Mouse (Mus musculus): ENCODE measurements at regions not wholly inside any gene's neighbourhood (a gene's known extent, or its start where the extent isn't known, plus 50 kb on each side); places are given as distances from the start of the nearest gene placed in this dataset.

DNA sequence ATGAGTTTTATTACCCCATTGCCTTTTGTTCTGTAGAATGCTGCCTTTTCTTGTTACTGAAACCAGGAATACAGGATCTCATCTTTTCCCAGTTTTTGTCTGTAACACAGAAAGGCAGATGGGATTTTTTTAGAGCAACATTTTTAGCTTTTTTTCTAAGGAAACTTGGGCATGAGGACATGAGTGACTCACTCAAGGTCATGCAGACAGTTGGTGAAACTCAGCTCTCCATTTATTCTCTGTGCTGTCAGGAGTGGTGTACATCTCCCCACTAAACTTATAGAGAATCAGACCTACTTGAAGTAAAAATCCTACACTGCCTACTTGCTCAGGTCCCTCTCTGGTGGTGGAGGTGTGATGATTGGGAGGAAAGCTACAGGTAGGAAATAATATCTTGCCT is 459.9 kb downstream of the Bcl11a start:
- no peak for DNase-seq (ENCODE audit: low spot score)

- no peak for DNase-seq (ENCODE audit: low spot score)
Observed at GRCm38 (mm10) chr11:24569655-24570054, 491.8 kb downstream of the Bcl11a start.

DNA sequence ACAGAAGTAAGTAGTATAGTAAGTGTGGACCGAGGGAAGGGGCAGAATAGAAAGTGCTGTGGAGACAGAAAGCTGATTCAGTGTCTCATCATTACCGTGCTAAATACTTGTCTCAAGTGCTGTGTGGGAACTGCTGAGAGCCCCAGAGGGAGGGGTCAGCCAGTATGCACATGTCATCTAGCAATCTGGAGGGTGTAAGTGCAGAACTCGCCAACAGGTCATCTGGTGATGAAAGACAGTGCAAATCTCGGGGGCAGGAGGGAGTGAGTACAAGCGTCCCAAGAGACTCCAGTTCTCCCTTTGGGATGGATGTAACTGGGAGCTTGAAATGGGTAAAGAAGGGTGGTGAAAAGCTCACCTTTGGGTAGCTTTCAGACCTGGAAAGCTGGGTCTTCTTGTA is 535.7 kb downstream of the Bcl11a start:
- DNase-seq (ENCODE audit: low spot score): no peak

GRCm38 (mm10) chr11:24615436-24615835 is 537.6 kb downstream of the Bcl11a start:
- no peak for DNase-seq (ENCODE audit: low spot score)

DNA sequence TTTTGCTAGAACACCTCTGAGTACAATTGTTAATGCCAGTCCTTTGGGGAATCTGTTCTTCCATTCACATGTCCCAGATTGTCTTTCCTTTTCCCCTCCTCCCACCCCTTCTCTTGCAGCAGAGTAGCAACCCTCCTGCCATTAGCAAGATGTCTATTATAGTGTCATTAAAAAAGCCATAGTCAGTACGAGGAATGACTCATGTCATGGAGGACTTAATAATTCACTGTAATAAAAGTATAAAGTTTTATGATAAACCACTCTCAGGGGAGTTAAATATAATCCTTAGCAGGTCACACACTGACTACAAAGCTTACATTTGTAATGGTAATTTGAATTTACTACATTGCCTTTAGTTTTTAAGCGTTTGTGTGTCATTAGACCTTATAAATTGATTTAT is 540.7 kb downstream of the Bcl11a start:
- no peak for DNase-seq (ENCODE audit: low spot score)

DNA sequence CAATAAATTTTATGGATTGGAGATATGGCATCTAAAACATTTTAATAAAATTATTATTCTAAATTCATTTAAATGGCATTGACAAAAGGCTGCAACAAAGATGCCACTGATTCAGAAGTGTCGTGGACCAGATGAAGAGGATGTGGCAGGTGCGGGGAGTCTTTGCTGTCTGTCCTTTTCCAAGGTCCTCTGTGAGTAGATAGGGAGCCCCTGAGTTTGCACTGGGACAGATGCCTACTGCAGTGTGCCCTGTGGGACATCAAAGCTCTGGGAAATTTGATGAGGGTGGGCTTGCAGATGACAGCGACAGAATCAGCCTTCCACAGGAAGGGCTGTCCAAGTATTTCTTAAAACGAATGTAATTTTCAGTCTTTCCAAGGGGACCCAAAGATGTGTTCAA is 541.2 kb downstream of the Bcl11a start:
- no peak for DNase-seq (ENCODE audit: low spot score)

GRCm38 (mm10) chr11:24628619-24629018 is 550.8 kb downstream of the Bcl11a start:
- DNase-seq (ENCODE audit: low spot score): no peak

DNA sequence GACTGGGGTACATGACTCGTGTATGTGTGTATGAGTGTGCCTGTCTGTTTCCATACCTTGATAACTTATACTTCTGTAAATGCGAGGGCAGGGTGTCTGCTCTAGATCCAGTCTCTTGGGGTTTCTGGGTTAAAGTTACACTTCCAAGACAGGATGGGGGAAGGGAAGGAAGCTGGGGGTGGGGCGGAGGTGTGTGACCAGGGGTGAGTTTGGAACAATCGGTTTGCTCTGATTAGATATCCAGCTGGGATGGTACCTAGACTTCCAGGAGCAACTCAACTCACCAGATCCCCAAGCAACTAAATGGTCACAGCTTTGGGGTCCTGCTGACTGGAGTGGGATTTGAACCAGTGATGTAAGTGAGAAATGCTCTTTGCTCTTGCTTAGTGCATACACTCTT is 551.6 kb downstream of the Bcl11a start:
- no peak for DNase-seq (ENCODE audit: low spot score)

DNA sequence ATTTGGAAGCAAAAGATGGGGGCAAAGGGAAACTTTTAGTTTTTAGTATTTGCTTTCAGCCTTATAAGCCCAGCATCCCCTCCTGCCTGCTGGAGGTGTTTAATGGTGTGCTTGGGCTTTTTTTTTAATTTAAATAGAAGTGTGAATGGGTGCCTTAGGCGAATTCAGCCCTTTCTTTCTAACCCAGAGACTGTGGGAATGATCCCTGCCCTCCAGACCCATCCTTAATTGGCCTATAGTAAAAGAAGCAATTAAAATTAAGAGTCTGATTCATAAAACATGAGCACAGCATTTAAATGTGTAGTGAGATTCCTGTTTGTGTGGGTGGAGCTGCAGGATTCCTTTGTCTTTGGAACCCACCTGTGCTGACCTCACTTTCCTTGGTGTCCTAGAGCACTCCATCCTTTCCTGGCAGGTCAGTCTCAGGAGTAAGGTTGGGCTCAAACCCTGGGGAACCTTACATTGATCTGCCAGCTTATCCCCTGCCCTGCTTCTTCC is 552.6 kb downstream of the Bcl11a start:
- DNase-seq (ENCODE audit: low spot score): no peak

- DNase-seq (ENCODE audit: low spot score): peak; percentile 45
Observed at GRCm38 (mm10) chr11:24631651-24632050, 553.8 kb downstream of the Bcl11a start.

DNA sequence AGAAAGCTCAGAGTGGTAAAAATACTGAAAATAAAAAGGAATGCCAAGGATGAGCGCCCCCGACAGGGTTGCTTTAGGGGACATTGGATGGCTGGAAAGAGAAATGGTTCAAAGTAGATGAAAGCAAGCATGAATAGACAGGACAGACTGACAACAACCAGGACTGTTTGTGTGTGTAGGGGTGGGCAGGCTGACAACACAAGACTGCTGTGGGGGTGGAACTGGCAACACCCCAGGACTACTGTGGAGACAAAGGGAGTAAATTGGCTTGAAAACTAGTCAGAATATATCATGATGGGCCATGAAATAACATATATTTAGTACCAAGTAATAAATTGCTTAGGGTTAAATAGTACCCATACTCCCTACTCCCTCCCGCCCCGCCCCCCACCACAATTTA is 558.9 kb downstream of the Bcl11a start:
- DNase-seq (ENCODE audit: low spot score): peak; percentile 46

DNA sequence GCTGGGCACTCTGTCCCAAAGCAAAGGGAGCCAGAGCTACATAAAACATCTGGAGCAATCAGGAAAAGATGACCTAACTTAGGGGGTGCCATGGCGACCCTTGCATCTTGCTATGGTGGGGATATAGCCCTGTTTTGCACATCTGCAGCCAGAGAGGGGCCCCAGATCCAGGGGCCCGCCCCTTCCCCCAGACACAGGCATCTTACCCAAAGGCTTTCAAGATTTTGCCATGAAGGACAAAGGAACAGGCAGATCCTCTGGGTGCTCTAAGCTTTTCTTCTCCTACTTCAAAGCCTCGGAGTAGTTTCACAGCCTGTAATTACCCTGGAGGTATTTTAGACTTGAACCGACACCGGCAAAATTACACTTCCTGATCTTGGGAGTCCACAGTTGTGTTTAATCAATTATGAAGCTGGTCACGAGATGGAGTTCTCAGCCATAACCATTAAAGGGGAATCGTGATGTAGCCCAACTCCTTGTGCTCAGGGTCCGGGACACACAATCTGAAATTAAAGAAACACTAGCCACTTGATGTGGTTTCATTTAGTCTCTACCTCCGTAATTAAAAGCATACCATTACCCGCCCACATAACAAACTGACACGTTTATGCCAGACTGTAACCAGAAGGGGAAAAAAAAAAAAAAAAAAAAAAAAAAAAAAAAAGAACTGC is 565.7 kb downstream of the Bcl11a start:
- no peak for DNase-seq (ENCODE audit: low spot score)

DNA sequence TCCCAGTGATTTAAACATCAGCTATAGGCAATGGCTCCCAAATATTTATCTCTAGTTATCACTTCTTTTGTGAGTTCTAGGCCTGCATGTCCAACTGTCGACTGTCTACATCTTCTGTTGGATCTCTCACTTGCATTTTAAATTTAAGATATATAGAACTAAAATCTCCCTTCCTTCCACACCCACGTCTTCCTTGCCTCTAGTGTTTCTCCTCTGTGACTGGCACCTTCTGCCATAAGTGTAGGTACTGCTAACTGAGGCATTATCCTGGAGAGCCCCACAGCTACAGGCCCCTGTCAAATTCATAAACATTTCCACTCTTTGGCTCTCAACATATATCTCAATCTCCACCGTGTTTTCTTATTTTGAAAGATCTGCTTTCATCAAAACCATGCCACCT is 575.0 kb downstream of the Bcl11a start:
- DNase-seq (ENCODE audit: low spot score): no peak

DNA sequence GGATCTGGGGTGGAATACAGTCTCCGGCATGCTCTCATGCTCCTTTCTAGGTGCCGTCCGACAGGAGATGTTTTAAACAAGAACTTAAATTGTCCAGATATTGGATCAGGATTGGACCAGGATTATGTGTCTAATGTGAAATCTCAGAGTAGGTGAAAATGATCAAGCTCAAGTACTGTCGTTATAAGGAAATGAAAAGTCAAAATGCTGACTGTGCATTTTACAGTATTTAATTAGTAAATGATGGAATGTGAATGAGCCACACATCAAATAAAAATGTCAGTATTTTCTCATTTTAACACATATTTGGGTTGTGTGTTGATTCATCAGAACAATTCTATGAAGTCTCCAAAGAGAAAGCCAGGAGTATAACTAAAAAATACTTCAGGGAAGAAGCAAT is 586.2 kb downstream of the Bcl11a start:
- DNase-seq (ENCODE audit: low spot score): no peak

- DNase-seq (ENCODE audit: low spot score): peak; percentile 15
Observed at GRCm38 (mm10) chr11:24665310-24665709, 587.5 kb downstream of the Bcl11a start.

GRCm38 (mm10) chr11:24671662-24672061 is 593.8 kb downstream of the Bcl11a start:
- DNase-seq (ENCODE audit: low spot score): no peak

DNA sequence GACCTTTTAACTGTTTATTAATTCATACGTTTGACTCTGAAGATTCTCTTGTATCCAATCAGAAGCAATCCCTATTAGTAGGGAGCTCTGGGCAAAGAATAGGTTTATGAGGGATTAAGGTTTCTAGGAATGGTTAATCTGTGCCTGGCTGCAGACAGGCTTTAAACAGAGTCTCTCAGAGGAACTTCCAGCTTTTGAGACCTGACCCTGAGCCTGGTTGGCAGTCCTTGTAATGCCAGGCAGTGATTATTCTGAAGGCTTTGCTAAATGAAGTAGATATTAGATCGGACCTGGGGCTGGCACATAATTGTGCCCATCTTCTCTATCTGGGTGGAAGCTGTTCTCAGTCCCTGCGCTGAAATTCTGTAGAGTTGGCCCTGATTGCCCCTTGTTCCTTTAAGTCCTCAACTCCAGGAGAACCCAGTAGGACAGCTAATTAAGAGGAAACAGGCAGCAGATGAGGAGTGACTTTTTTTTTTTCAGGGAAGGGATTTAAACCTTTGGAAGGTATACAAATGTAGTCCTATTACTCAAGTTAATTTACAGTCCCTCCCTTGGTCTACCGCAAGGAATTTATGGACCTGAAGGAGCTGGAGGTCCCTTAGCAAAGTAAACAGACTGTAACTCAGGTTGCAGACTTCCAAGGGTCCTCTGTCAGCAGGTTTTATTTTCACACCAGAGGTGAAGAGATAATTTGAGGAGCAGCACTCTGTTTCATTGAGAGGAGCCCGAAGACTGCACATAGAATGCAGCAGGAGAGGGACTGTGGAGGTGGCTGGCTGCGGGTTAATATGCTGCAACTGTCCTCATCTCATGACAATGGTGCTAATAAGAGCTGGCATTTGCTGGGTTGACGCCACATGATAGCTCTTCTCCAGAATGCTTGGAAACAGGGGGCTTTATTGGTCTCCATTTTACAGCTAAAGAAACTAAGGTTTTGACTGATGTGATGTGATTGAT is 595.7 kb downstream of the Bcl11a start:
- no peak for DNase-seq (ENCODE audit: low spot score)

DNA sequence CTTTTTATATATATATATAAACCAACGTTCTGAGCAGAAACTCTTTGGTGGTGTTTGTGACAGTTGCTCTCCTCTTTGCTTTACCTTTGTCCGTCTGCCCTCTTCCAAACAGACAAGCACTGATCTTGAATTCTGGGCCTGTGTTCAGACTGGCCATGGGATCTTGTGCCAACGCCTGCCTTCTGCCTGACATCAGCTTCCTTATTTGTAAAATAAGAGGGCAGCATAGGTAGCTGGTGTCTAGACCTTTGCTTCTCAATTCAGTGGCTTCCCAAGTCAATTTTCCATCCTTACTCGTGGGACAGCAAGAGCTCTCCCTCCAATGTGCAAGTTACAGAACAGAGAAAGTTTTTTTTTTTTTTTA is 596.3 kb downstream of the Bcl11a start:
- DNase-seq (ENCODE audit: low spot score): no peak

DNA sequence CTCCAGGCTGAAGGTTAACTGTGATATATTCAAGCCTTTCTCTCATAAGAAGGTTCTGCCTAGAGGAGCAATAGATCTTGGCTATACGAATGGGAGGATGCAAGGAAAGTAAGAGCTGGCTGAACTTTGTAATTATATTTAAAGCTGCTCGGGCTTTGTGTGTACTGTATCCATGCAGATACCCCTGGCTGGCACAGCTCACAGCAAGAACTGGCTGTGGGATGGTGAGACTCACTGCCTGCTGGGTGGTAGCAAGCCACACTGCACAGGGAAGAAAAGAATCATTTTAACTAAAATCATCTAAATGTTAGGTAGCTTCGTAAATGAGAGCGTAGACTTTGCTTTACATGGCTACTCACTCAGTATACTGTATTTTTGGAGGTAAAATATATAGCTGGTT is 599.2 kb downstream of the Bcl11a start:
- no peak for DNase-seq (ENCODE audit: low spot score)

DNA sequence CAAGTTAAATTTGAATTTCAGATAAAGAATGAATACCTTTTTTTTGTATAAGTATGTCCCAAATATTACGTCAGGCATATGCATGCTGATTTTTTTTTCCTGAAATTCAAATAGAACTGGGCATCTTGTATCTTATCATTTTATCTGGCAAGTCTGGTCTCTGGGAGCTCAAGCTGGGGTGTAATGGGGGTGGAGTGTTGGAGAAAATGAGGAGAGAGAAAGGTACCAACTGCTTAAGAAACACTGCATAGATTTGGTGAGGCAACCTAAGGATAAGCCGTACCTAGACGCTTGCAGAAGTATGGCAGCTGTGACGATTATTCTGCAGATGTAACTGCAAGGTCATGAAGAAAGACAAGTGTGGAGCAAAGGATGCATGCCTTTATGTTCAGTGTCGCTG is 601.7 kb downstream of the Bcl11a start:
- no peak for DNase-seq (ENCODE audit: low spot score)

- DNase-seq (ENCODE audit: low spot score): no peak
Observed at GRCm38 (mm10) chr11:24682423-24682822, 604.6 kb downstream of the Bcl11a start.

- no peak for DNase-seq (ENCODE audit: low spot score)
Observed at GRCm38 (mm10) chr11:24685545-24686467, 608.0 kb downstream of the Bcl11a start.
